Mouse (Mus musculus) kidney, postnatal 25 days (tissue): ENCODE measurements around the gene Fyttd1.
"Not testable (repeated sequence)": the region's sequence is repeated elsewhere in the genome, so short reads cannot be mapped to it uniquely, and the experiment has no call there.

Experiments used
- DNase-seq, 2 experiments: peaks; one replicate each; pipeline ENCODE4 v3.0.0; 2021; ENCODE audit warnings: mixed read lengths in 2 of 2

The Fyttd1 gene

GRCm38 (mm10) chr16:32878972-32879926 is 1.9 kb downstream of the Fyttd1 start:
- peak in 1 of 2 experiments; percentile 41 for DNase-seq

GRCm38 (mm10) chr16:32881538-32881937 is 4.2 kb downstream of the Fyttd1 start:
- DNase-seq: no peak

GRCm38 (mm10) chr16:32887996-32888395 is 10.7 kb downstream of the Fyttd1 start:
- no peak for DNase-seq

DNA sequence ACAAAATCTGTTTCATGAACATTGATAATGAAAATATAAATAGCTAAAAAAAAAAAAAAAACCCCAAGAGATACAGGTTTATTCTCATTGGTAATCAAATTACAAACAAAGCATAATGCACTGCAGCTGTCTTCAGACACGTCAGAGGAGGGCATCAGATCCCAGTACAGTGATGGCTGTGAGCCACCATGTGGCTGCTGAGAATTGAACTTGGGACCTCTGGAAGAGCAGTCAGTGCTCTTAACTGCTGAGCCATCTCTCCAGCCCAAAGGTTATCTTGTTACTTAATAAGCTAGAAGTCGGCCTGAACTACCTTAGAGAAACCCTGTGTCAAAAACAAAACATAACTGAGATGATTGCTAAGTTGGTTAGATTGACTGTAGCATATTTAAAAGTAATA is 12.6 kb downstream of the Fyttd1 start:
- peak; percentile 37 to 50 for DNase-seq

GRCm38 (mm10) chr16:32896126-32896525 is 18.8 kb downstream of the Fyttd1 start:
- no peak for DNase-seq

- DNase-seq: no peak
Measured at GRCm38 (mm10) chr16:32901360-32902050, 24.2 kb downstream of the Fyttd1 start.

DNA sequence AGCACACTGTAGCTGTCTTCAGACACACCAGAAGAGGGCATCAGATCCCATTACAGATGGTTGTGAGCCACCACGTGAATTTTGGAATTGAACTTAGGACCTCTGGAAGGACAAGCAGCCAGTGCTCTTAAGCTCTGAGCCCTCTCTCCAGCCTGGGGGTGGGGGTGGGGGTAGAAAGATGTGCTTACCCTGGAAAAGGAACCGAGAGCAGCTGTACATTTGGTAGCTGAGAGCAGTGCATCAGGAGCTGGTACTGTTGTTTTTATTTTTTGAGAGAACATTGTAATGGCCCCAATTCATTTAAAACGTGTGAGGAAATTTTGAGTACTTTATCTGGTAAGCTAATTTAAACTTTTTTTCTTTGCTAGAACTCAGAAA is 24.7 kb downstream of the Fyttd1 start:
- no peak for DNase-seq

GRCm38 (mm10) chr16:32906186-32906585 is 28.9 kb downstream of the Fyttd1 start:
- no peak for DNase-seq

- DNase-seq: peak in 1 of 2 experiments; percentile 44
Measured at GRCm38 (mm10) chr16:32906727-32907126, 29.4 kb downstream of the Fyttd1 start.

GRCm38 (mm10) chr16:32913212-32913611 is 35.9 kb downstream of the Fyttd1 start:
- DNase-seq: no peak

GRCm38 (mm10) chr16:32913937-32914881 is 36.9 kb downstream of the Fyttd1 start, which contains the start of gene Lrch3:
Gene Lrch3, plus strand, starts transcription at chr16:32914100.
- DNase-seq: peak; percentile 96 to 97

DNA sequence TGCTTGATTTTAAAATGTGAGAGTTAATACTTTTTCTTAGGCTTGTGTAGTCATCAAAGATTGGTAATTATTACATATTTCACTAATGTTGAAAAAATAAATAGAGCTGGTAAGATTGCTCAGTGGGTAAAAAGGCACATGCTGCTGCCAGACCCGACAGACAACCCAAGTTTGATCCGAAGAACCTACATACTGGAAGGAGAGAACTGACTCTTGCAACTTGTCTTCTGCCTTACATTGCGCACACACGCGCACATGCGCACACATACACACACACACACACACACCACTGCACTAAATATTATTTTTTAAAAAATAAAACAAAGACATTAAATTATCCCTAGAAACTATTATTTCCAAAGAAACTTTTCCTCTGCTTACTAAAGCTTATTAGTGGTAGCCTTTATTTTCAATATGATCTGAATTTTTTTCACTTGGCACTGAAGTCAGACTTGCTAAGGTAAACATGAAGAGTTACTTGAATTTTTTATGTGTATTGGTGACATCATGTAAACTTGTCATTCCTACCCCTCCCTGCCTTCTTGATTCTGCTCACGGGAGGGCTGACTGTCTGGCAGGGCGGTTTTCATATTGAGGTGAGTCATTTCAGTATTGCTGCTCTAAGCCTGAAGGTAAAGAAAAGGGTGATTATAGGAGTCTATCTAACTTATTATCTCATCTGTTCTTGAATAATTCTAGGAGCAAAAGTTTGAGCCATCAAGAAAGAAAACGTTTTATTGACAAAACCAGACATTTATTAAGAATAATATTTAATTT is 38.2 kb downstream of the Fyttd1 start:
- no peak for DNase-seq

GRCm38 (mm10) chr16:32926629-32927028 is 49.3 kb downstream of the Fyttd1 start:
- not testable (repeated sequence) for DNase-seq

- no peak for DNase-seq
Measured at GRCm38 (mm10) chr16:32927044-32927443, 49.7 kb downstream of the Fyttd1 start.

- no peak for DNase-seq
Measured at GRCm38 (mm10) chr16:32929918-32930317, 52.6 kb downstream of the Fyttd1 start.

DNA sequence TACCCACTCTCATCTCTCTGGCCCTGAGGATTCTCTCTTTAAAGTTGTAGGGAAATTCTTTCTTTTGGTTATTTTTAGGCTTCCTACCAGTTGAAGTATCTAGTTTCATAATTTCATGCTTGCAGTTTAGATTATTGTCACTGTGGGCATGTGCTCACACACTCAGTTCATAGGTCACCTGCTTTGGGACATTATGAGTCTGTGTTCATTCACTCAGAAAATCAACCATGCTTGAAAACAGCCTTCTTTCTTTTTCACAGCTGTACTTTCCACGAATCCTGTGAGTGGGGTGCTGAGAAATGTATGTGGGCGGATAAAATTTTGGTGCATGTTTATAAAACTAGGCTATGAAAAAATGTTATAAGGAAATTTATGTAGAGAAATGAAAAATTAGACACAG is 57.2 kb downstream of the Fyttd1 start:
- no peak for DNase-seq

DNA sequence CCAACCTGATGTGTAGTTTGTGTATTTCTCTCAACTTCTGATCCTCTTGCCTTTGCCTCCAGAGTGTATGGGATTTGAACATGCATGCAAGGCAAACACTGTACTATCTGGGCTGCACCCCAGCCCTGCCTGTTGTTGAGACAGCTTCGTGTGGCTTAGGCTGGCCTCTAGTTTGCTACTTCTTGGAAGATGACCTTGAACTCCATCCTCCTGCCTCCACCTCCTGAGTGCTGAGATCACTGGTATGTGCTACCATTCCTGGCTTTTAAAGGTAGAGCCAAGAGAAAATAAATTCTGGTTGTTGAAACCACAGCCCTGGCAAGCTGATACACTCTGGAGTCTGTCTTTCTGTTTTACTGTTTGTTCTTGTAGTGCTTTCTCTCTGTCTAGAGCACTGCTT is 57.8 kb downstream of the Fyttd1 start:
- no peak for DNase-seq

GRCm38 (mm10) chr16:32937358-32937757 is 60.1 kb downstream of the Fyttd1 start:
- no peak for DNase-seq

GRCm38 (mm10) chr16:32939301-32939700 is 62.0 kb downstream of the Fyttd1 start:
- peak; percentile 29 to 49 for DNase-seq

DNA sequence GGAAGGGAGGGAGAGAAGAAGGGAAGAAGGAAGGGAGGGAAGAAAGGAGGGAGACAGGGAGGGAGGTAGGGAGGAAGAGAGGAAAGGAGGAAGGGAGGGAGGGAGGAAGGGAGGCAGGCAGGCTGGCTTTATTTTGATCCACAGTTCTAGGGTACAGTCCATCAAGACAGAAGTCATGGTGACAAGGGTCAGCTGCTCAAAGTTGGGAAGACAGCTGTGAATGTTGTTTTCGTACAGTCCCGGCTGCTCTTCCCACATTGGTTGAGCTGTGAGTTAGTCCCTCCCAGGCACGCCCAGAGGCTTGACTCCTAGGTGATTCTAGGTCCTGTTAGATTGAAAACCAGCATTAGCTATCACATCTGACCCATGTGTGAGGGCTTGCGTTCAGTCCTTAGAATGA is 62.4 kb downstream of the Fyttd1 start:
- not testable (repeated sequence) for DNase-seq

- not testable (repeated sequence) for DNase-seq
Measured at GRCm38 (mm10) chr16:32941226-32941625, 63.9 kb downstream of the Fyttd1 start.

- DNase-seq: no peak
Measured at GRCm38 (mm10) chr16:32942694-32943093, 65.4 kb downstream of the Fyttd1 start.
